In genomic region chr10:89531976-89532375, GRCm38 (mm10) we compare ENCODE assay signal across 14 mouse cellular contexts. TPM values are rescaled to one million over a fixed set of nuclear protein-coding genes. Genes with fewer than 3 reads are reported as not detected.
A peak's percentile ranks its signal among the peaks of the same experiment; 100 is the strongest.
DNase-seq lines count a peak whose midpoint lies in the region; ATAC-seq lines count a peak whose summit lies in the region.
"Had no signal": no experiment of that assay in that cellular context is flagged by ENCODE, and none has a peak within 500 bp of the region (broad histone marks: within the 10 kb centered on the region; RNA-seq: fewer than 3 reads in every experiment).

No protein-coding gene starts in this region.

- H3K36me3 ChIP-seq in kidney, embryonic 15.5 days, result no peaks in the 10 kb centered on the region
- H3K36me3 ChIP-seq in heart, embryonic 15.5 days, result no peaks in the 10 kb centered on the region
- H3K36me3 ChIP-seq: embryonic facial prominence, embryonic 15.5 days; hindbrain, embryonic 12.5 days; lung, embryonic 15.5 days had no signal

- no peak for ATAC-seq in kidney, embryonic 15.5 days (replicated peaks; ENCODE audit: low FRiP score)
- no peak for ATAC-seq in heart, embryonic 15.5 days (replicated peaks; ENCODE audit: insufficient number of reproducible peaks, insufficient read depth, low FRiP score, low read depth)

- no peak overlapping the region for H3K27ac ChIP-seq in kidney, embryonic 15.5 days
- H3K27ac ChIP-seq in heart, embryonic 15.5 days, result 0 out of 2 replicates have a peak overlapping the region, but pooled peaks have one; percentile 58
- H3K27ac ChIP-seq: embryonic facial prominence, embryonic 15.5 days; hindbrain, embryonic 12.5 days; lung, embryonic 15.5 days had no signal

- DNase-seq in cerebellum, postnatal 10 days, result peak; percentile 29 to 39
- no peak for DNase-seq in cerebellum, adult 18-20 months
- peak; percentile 28 for DNase-seq in kidney, adult 9 months
- peak; percentile 35 for DNase-seq in 3T3-L1 (ENCODE audit: low read depth, low spot score)
- no peak for DNase-seq in right cerebral cortex, adult 18-20 months
- DNase-seq in layer of hippocampus, adult 18-20 months (ENCODE audit: low spot score in 2 of 2), result no peak
- DNase-seq: gastrocnemius, postnatal 36 days had no signal

- no peak overlapping the region for H3K4me3 ChIP-seq in kidney, embryonic 15.5 days (replicated peaks)
- no peak overlapping the region for H3K4me3 ChIP-seq in heart, embryonic 15.5 days
- H3K4me3 ChIP-seq: embryonic facial prominence, embryonic 15.5 days; hindbrain, embryonic 12.5 days; lung, embryonic 15.5 days had no signal

- no peaks in the 10 kb centered on the region for H3K27me3 ChIP-seq in kidney, embryonic 15.5 days
- H3K27me3 ChIP-seq in heart, embryonic 15.5 days, result no peaks in the 10 kb centered on the region
- H3K27me3 ChIP-seq: embryonic facial prominence, embryonic 15.5 days; hindbrain, embryonic 12.5 days; lung, embryonic 15.5 days had no signal

- no peak overlapping the region for H3K4me2 ChIP-seq in kidney, embryonic 15.5 days
- no peak overlapping the region for H3K4me2 ChIP-seq in heart, embryonic 15.5 days
- H3K4me2 ChIP-seq: embryonic facial prominence, embryonic 15.5 days; hindbrain, embryonic 12.5 days; lung, embryonic 15.5 days had no signal

- WGBS in kidney, embryonic 15.5 days, result 81% methylated on average over 2 of the region's 2 CpGs
- WGBS in heart, embryonic 15.5 days, result 39% methylated on average over 2 of the region's 2 CpGs

- H3K9me3 ChIP-seq in kidney, embryonic 15.5 days (replicated peaks), result no peaks in the 10 kb centered on the region
- no peaks in the 10 kb centered on the region for H3K9me3 ChIP-seq in heart, embryonic 15.5 days (replicated peaks)
- H3K9me3 ChIP-seq: embryonic facial prominence, embryonic 15.5 days; hindbrain, embryonic 12.5 days; lung, embryonic 15.5 days had no signal

- H3K9ac ChIP-seq in kidney, embryonic 15.5 days, result no peak overlapping the region
- no peak overlapping the region for H3K9ac ChIP-seq in heart, embryonic 15.5 days
- H3K9ac ChIP-seq: embryonic facial prominence, embryonic 15.5 days; hindbrain, embryonic 12.5 days; lung, embryonic 15.5 days had no signal

- peaks cover 14% of the 10 kb centered on the region; the same call in 1 of the 2 replicates for H3K4me1 ChIP-seq in kidney, embryonic 15.5 days
- H3K4me1 ChIP-seq in heart, embryonic 15.5 days (replicated peaks), result peaks cover 38% of the 10 kb centered on the region
- H3K4me1 ChIP-seq: hindbrain, embryonic 12.5 days had no signal

RNA-seq across cellular contexts. Expression of gene Nr1h4, which starts 1.4 kb away (rescaled TPM):
- polyA plus RNA-seq in kidney, embryonic 15.5 days (2015; fragmentation: Nextera tagmentation; extraction: Ambion mirVana), result 2.3 and 2.4 TPM in 2 replicates
- 0.81 and 1.0 TPM in 2 replicates for polyA plus RNA-seq in heart, embryonic 15.5 days (2015; fragmentation: Nextera tagmentation; extraction: Ambion mirVana)
- under 1 TPM in 1 of 2 experiments, not detected in 1; 0.20 TPM for total RNA-seq in layer of hippocampus, adult 18-20 months (2021)
- total RNA-seq: gastrocnemius, postnatal 36 days; midbrain, postnatal 0 days had no signal
- polyA plus RNA-seq: embryonic facial prominence, embryonic 15.5 days; hindbrain, embryonic 12.5 days; midbrain, postnatal 0 days; neural tube, embryonic 14.5 days had no signal

Comparison
In these comparisons a context has a peak if more than half of its experiments do, and no peak if none do; other contexts are left out.
1. DNase-seq: peak in cerebellum, postnatal 10 days (2 of 2), kidney, adult 9 months (single experiment) and 3T3-L1 (single experiment); none in cerebellum, adult 18-20 months (0 of 2), right cerebral cortex, adult 18-20 months (single experiment) and layer of hippocampus, adult 18-20 months (0 of 2).